Mouse (Mus musculus) heart, embryonic 14.5 days (tissue): ENCODE results near the gene Daw1. TPM values are rescaled to one million over a fixed set of nuclear protein-coding genes. Genes with fewer than 3 reads are reported as not detected.

ENCODE experiments used
- ATAC-seq: fragments of 200-750 bp; cut with Nextera tagmentation; 2 replicates; pipeline ENCODE4 v1.8.0; 2017; ENCODE audit warnings: low read depth, moderate TSS enrichment; ENCODE audit not compliant: insufficient number of reproducible peaks, insufficient read depth, low FRiP score
- H3K27ac ChIP-seq, 2 experiments: fragments of 200-500 bp in 1 of 2; fragments of 300-500 bp in 1 of 2; sonication (generic) in 1 of 2; replicated peaks in 1 of 2; 2 replicates each; pipeline ENCODE4 v1.5.1; 2012 to 2014; ENCODE audit warnings: low read depth in 2 of 2, low read length in 2 of 2, control low read depth in 1 of 2, mild to moderate bottlenecking in 1 of 2, mixed read lengths in 1 of 2; ENCODE audit not compliant: control insufficient read depth in 1 of 2, insufficient read depth in 1 of 2
- H3K27me3 ChIP-seq: fragments of 300-500 bp; sonication (generic); 2 replicates; pipeline ENCODE4 v1.6.1; 2014; ENCODE audit warnings: mild to moderate bottlenecking, low read length, control low read depth; ENCODE audit not compliant: control insufficient read depth, insufficient read depth
- H3K36me3 ChIP-seq: fragments of 300-500 bp; sonication (generic); 2 replicates; pipeline ENCODE4 v1.6.1; 2014; ENCODE audit warnings: mild to moderate bottlenecking, control low read depth, low read length, mixed read lengths; ENCODE audit not compliant: control insufficient read depth, insufficient read depth
- H3K4me1 ChIP-seq, 2 experiments: fragments of 200-500 bp in 1 of 2; fragments of 300-500 bp in 1 of 2; sonication (generic) in 1 of 2; 2 replicates each; pipeline ENCODE4 v1.6.1; 2012 to 2014; ENCODE audit warnings: low read length in 2 of 2, control low read depth in 1 of 2, mixed read lengths in 1 of 2; ENCODE audit not compliant: control insufficient read depth in 2 of 2, insufficient read depth in 2 of 2
- H3K4me2 ChIP-seq: fragments of 300-500 bp; sonication (generic); 2 replicates; pipeline ENCODE4 v1.6.1; 2014; ENCODE audit warnings: mild to moderate bottlenecking, low read length
- H3K4me3 ChIP-seq, 2 experiments: fragments of 200-500 bp in 1 of 2; fragments of 300-500 bp in 1 of 2; sonication (generic) in 1 of 2; 2 replicates each; pipeline ENCODE4 v1.5.1; 2012 to 2014; ENCODE audit warnings: low read length in 2 of 2, mild to moderate bottlenecking in 2 of 2, control low read depth in 1 of 2, low read depth in 1 of 2, moderate library complexity in 1 of 2; ENCODE audit not compliant: control insufficient read depth in 1 of 2, insufficient read depth in 1 of 2
- H3K9ac ChIP-seq: fragments of 300-500 bp; sonication (generic); 2 replicates; pipeline ENCODE4 v1.6.1; 2014; ENCODE audit warnings: mild to moderate bottlenecking, low read length
- H3K9me3 ChIP-seq: fragments of 300-500 bp; sonication (generic); 2 replicates; pipeline ENCODE4 v1.6.1; 2016; ENCODE audit warnings: low read length, control low read depth; ENCODE audit not compliant: control insufficient read depth
- WGBS: fragments of 180-500 bp; shearing (Covaris S2); extraction: QIAGEN DNeasy Blood & Tissue Kit; methylation state at CpG from one replicate; pipeline ENCODE4 v1.1.7; 2014; 5-methylcytosine and 5-hydroxymethylcytosine counted together
- polyA plus RNA-seq: library from polyadenylated mRNA; unstranded; fragments of >200 nt; fragmentation: Nextera tagmentation; extraction: Ambion mirVana; gene quantifications from 2 replicates; pipeline ENCODE4 v1.2.1, GENCODE M21; 2014

The Daw1 gene
- polyA plus RNA-seq, 1 experiment from 2014 or later, result 0.20 TPM

- peaks cover 2 to 7% of the 10 kb centered on the region in 2 experiments; a peak in 2 of 4 replicates for H3K4me1 ChIP-seq
- H3K27ac ChIP-seq, result no peak overlapping the region
- no peaks in the 10 kb centered on the region for H3K36me3 ChIP-seq
- no peaks in the 10 kb centered on the region for H3K27me3 ChIP-seq
- no peak overlapping the region for H3K9ac ChIP-seq
- ATAC-seq, result no peak
- H3K9me3 ChIP-seq, result no peaks in the 10 kb centered on the region
- WGBS, result 87% methylated on average over 2 of the region's 2 CpGs
- no peak overlapping the region for H3K4me2 ChIP-seq
- H3K4me3 ChIP-seq, result no peak overlapping the region
Observed at GRCm38 (mm10) chr1:83123201-83123600, 36.4 kb upstream of the Daw1 start.

GRCm38 (mm10) chr1:83135829-83136228 is 23.7 kb upstream of the Daw1 start:
- Histone ChIP-seq H3K4me2 (no peak overlapping the region), H3K27ac (no peak overlapping the region), H3K27me3 (no peaks in the 10 kb centered on the region), H3K4me1 (no peaks in the 10 kb centered on the region), H3K9me3 (no peaks in the 10 kb centered on the region), H3K36me3 (no peaks in the 10 kb centered on the region), H3K4me3 (no peak overlapping the region), H3K9ac (no peak overlapping the region)
- ATAC-seq, result no peak
- WGBS, result 51% methylated on average over 7 of the region's 7 CpGs

- WGBS, result 89% methylated on average over 8 of the region's 8 CpGs
- Histone ChIP-seq H3K4me2 (no peak overlapping the region), H3K27me3 (no peaks in the 10 kb centered on the region)
Observed at GRCm38 (mm10) chr1:83137847-83138246, 21.7 kb upstream of the Daw1 start.

DNA sequence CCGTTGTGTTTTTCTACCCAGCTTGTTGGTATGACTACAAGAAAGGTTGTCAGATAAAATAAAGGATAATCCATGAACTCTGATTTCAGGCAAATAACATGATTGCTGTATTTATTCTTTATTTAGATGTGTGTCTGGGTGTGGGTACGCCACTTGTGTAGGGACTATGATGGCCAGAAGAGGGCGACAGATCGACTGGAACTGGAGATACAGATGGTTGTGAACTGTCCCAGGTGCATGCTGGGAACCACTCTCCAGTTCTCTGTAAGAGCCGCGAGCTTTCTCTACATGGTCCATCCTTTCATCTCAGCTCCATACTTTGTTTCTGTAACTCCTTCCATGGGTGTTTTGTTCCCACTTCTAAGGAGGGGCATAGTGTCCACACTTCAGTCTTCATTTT is 20.8 kb upstream of the Daw1 start:
- H3K27me3 ChIP-seq, result no peaks in the 10 kb centered on the region
- H3K4me2 ChIP-seq, result no peak overlapping the region
- H3K9ac ChIP-seq, result no peak overlapping the region
- H3K9me3 ChIP-seq, result no peaks in the 10 kb centered on the region
- WGBS, result 78% methylated on average over 6 of the region's 6 CpGs
- no peak for ATAC-seq
- no peak overlapping the region for H3K27ac ChIP-seq
- no peaks in the 10 kb centered on the region for H3K4me1 ChIP-seq
- no peaks in the 10 kb centered on the region for H3K36me3 ChIP-seq
- no peak overlapping the region for H3K4me3 ChIP-seq

More at GRCm38 (mm10) chr1:83137847-83138246, 21.7 kb upstream of the Daw1 start:
- Histone ChIP-seq H3K9me3 (no peaks in the 10 kb centered on the region), H3K4me3 (no peak overlapping the region), H3K4me1 (no peaks in the 10 kb centered on the region), H3K36me3 (no peaks in the 10 kb centered on the region), H3K27ac (no peak overlapping the region), H3K9ac (no peak overlapping the region)
- no peak for ATAC-seq

GRCm38 (mm10) chr1:83141510-83141909 is 18.0 kb upstream of the Daw1 start:
- no peaks in the 10 kb centered on the region for H3K4me1 ChIP-seq
- H3K36me3 ChIP-seq, result no peaks in the 10 kb centered on the region
- H3K4me3 ChIP-seq, result no peak overlapping the region
- no peak overlapping the region for H3K4me2 ChIP-seq
- H3K9ac ChIP-seq, result no peak overlapping the region
- no peaks in the 10 kb centered on the region for H3K27me3 ChIP-seq
- no peak overlapping the region for H3K27ac ChIP-seq
- 71% methylated on average over 8 of the region's 8 CpGs for WGBS
- H3K9me3 ChIP-seq, result no peaks in the 10 kb centered on the region
- no peak for ATAC-seq

DNA sequence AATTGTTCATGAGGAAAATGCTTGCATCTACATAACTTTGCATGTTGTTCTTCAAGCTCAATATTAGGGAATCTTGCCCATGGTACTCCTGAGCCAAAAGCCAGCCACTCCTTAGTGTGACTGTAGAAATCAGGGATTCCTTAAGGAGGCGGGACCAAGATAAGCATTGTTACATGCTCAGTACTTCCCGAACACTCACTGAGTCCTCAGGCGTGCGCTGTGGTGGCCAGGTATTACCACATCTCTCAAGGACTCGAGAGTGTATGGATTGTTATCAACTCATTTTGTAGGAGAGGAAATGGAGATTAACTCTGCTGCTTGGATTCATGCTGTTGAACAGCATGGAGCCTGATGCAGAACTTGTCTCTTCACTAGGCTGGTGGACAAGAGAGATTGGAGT is 17.5 kb upstream of the Daw1 start:
- Histone ChIP-seq H3K27ac (no peak overlapping the region), H3K4me2 (no peak overlapping the region), H3K9me3 (no peaks in the 10 kb centered on the region), H3K4me3 (no peak overlapping the region), H3K27me3 (no peaks in the 10 kb centered on the region), H3K9ac (no peak overlapping the region), H3K36me3 (no peaks in the 10 kb centered on the region), H3K4me1 (no peaks in the 10 kb centered on the region)
- no peak for ATAC-seq
- 68% methylated on average over 5 of the region's 5 CpGs for WGBS

DNA sequence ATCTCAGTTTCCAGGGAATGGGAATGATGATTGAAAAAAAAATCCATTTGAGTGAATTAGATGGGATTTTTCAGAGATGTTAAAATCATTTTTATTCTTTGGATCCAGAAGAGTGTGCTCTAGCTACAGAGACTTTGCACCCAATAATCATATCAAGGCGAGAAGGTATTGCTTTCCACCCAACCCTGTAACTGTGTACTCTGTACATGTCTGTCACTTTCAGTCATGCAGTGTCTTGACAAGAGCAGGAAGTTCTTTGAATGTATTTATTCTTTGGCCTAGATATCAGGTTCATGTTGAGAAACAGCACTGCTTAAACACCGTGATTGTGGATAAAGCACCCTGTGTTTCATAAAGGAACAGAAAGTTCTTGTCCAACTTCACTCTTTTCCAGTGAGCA is 13.0 kb upstream of the Daw1 start:
- 68% methylated on average over 2 of the region's 2 CpGs for WGBS
- H3K4me1 ChIP-seq, result no peaks in the 10 kb centered on the region
- no peak overlapping the region for H3K27ac ChIP-seq
- no peaks in the 10 kb centered on the region for H3K27me3 ChIP-seq
- no peak overlapping the region for H3K4me3 ChIP-seq
- H3K9me3 ChIP-seq, result no peaks in the 10 kb centered on the region
- H3K4me2 ChIP-seq, result no peak overlapping the region
- no peak for ATAC-seq
- no peaks in the 10 kb centered on the region for H3K36me3 ChIP-seq
- no peak overlapping the region for H3K9ac ChIP-seq

DNA sequence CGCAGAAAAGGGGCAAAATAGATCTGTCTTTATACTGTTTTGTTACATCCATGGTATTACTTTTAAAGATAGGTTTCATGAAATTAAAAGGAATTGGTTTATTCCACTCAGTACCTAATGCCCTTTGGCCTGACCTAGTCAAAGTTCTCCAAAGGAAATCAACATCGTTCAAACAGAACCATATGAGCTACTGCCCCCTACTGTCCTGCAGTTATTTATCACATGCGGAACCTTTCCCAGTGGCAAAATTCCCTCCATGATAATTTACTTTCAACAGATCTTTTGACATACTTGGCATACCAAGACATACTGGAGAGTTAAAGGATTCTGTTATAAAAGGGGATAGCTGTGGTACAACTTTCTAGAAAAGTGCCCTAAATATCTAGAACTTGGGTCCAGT is 9.3 kb upstream of the Daw1 start:
- Histone ChIP-seq H3K36me3 (no peaks in the 10 kb centered on the region), H3K4me2 (no peak overlapping the region), H3K9ac (no peak overlapping the region), H3K27me3 (no peaks in the 10 kb centered on the region), H3K4me1 (no peaks in the 10 kb centered on the region), H3K9me3 (no peaks in the 10 kb centered on the region), H3K4me3 (no peak overlapping the region), H3K27ac (no peak overlapping the region)
- WGBS, result 67% methylated on average over 3 of the region's 3 CpGs
- ATAC-seq, result no peak
